11 mouse cellular contexts compared by ENCODE assay signal in genomic region chr3:88230262-88231047, GRCm38 (mm10). TPM values are rescaled to one million over a fixed set of nuclear protein-coding genes. Genes with fewer than 3 reads are reported as not detected.
DNase-seq lines count a peak whose midpoint lies in the region; ATAC-seq and TF ChIP-seq lines count a peak whose summit lies in the region.
"Had no signal": no experiment of that assay in that cellular context is flagged by ENCODE, and none has a peak within 500 bp of the region (broad histone marks: within the 10 kb centered on the region; RNA-seq: fewer than 3 reads in every experiment).

No protein-coding gene starts in this region.

- H3K27me3 ChIP-seq in forebrain, embryonic 13.5 days = no peaks in the 10 kb centered on the region
- no peaks in the 10 kb centered on the region for H3K27me3 ChIP-seq in kidney, postnatal 0 days (ENCODE audit: insufficient read depth, low read length)
- no peaks in the 10 kb centered on the region for H3K27me3 ChIP-seq in neural tube, embryonic 14.5 days (ENCODE audit: control insufficient read depth, insufficient read depth, low read length)

- peak; percentile 1 for ATAC-seq in forebrain, embryonic 13.5 days
- no peak for ATAC-seq in kidney, postnatal 0 days (replicated peaks; ENCODE audit: low FRiP score, low read depth)
- ATAC-seq in neural tube, embryonic 14.5 days (ENCODE audit: low read depth) = peak; percentile 6

- H3K4me3 ChIP-seq in layer of hippocampus, adult 2 months = no peak overlapping the region
- no peak overlapping the region for H3K4me3 ChIP-seq in forebrain, embryonic 13.5 days
- H3K4me3 ChIP-seq in kidney, postnatal 0 days (replicated peaks; ENCODE audit: low read depth, low read length) = no peak overlapping the region
- H3K4me3 ChIP-seq in neural tube, embryonic 14.5 days (ENCODE audit: low read depth, low read length) = no peak overlapping the region

- H3K9me3 ChIP-seq in forebrain, embryonic 13.5 days (replicated peaks) = no peaks in the 10 kb centered on the region
- no peaks in the 10 kb centered on the region for H3K9me3 ChIP-seq in kidney, postnatal 0 days (replicated peaks; ENCODE audit: low read length)
- H3K9me3 ChIP-seq in neural tube, embryonic 14.5 days (ENCODE audit: control insufficient read depth, low read length) = no peaks in the 10 kb centered on the region

- TF ChIP-seq CTCF in layer of hippocampus, adult 2 months (conservative IDR thresholded peaks at IDR 0.05) = no peak
- no peak for TF ChIP-seq CTCF in kidney, postnatal 0 days (IDR thresholded peaks at IDR 0.05; ENCODE audit: low read depth)

- WGBS in forebrain, embryonic 13.5 days = 20% methylated on average over 17 of the region's 17 CpGs
- WGBS in kidney, postnatal 0 days = 12% methylated on average over 17 of the region's 17 CpGs
- 16% methylated on average over 17 of the region's 17 CpGs for WGBS in neural tube, embryonic 14.5 days

- H3K4me2 ChIP-seq in forebrain, embryonic 13.5 days = peak overlapping the region; percentile 33; the same call in 1 of the 2 replicates
- H3K4me2 ChIP-seq in kidney, postnatal 0 days (ENCODE audit: low read length) = no peak overlapping the region
- no peak overlapping the region for H3K4me2 ChIP-seq in neural tube, embryonic 14.5 days (ENCODE audit: low read depth, low read length)
- H3K4me2 ChIP-seq: lung, embryonic 14.5 days had no signal

- H3K9ac ChIP-seq in forebrain, embryonic 13.5 days = peak overlapping the region; percentile 61
- H3K9ac ChIP-seq in kidney, postnatal 0 days (ENCODE audit: low read depth, low read length) = no peak overlapping the region
- peak overlapping the region; percentile 37 for H3K9ac ChIP-seq in neural tube, embryonic 14.5 days (replicated peaks; ENCODE audit: low read depth, low read length)
- H3K9ac ChIP-seq: lung, embryonic 14.5 days had no signal

- H3K4me1 ChIP-seq in forebrain, embryonic 13.5 days = peaks cover 99% of the 10 kb centered on the region
- 0 out of 2 replicates have a peak, but pooled peaks cover 4% of the 10 kb centered on the region for H3K4me1 ChIP-seq in kidney, postnatal 0 days (replicated peaks; ENCODE audit: insufficient read depth, low read length)
- peaks cover 57% of the 10 kb centered on the region for H3K4me1 ChIP-seq in neural tube, embryonic 14.5 days (ENCODE audit: control insufficient read depth, insufficient read depth, low read length)

- no peak for DNase-seq in layer of hippocampus, adult 2 months (ENCODE audit: low spot score in 2 of 2)
- no peak for DNase-seq in layer of hippocampus, postnatal 36 days
- peak; percentile 59 for DNase-seq in kidney, postnatal 0 days (ENCODE audit: low spot score)
- no peak for DNase-seq in B cell, adult 2 months
- no peak for DNase-seq in spleen, postnatal 4 days (ENCODE audit: low spot score in 2 of 2)
- DNase-seq: lung, embryonic 14.5 days; right cerebral cortex, adult 18-20 months had no signal

- peaks cover 55% of the 10 kb centered on the region for H3K36me3 ChIP-seq in forebrain, embryonic 13.5 days (ENCODE audit: poor library complexity, severe bottlenecking)
- H3K36me3 ChIP-seq in kidney, postnatal 0 days (ENCODE audit: insufficient read depth, low read length) = no peaks in the 10 kb centered on the region
- peaks cover 34% of the 10 kb centered on the region for H3K36me3 ChIP-seq in neural tube, embryonic 14.5 days (ENCODE audit: control insufficient read depth, insufficient read depth, low read length)

- H3K27ac ChIP-seq in layer of hippocampus, adult 2 months = peak overlapping the region; percentile 86
- peak overlapping the region; percentile 100 for H3K27ac ChIP-seq in forebrain, embryonic 13.5 days
- H3K27ac ChIP-seq in kidney, postnatal 0 days = no peak overlapping the region
- H3K27ac ChIP-seq in neural tube, embryonic 14.5 days (ENCODE audit: low read depth, low read length) = peak overlapping the region; percentile 89

RNA-seq across cellular contexts. Expression of gene Rhbg, which starts 24.1 kb away (rescaled TPM):
- total RNA-seq in layer of hippocampus, adult 2 months (2021) = not detected
- not detected for total RNA-seq in layer of hippocampus, postnatal 36 days (2021)
- polyA plus RNA-seq in forebrain, embryonic 13.5 days (2015; fragmentation: Nextera tagmentation; extraction: Ambion mirVana) = 0.18 and 0.26 TPM in 2 replicates
- polyA plus RNA-seq in kidney, postnatal 0 days (2015; fragmentation: Nextera tagmentation; extraction: Ambion mirVana) = 23.2 and 24.2 TPM in 2 replicates
- 0.51 and 0.85 TPM in 2 replicates for polyA plus RNA-seq in neural tube, embryonic 14.5 days (2014; fragmentation: Nextera tagmentation; extraction: Ambion mirVana)
- polyA plus RNA-seq: heart, embryonic 14.5 days; lung, embryonic 14.5 days had no signal

RNA-seq across cellular contexts. Expression of gene Gm38392, which starts 56.6 kb away (rescaled TPM):
- total RNA-seq in layer of hippocampus, adult 2 months (2021) = under 1 TPM in 1 of 2 experiments, not detected in 1; 0.59 TPM
- total RNA-seq in layer of hippocampus, postnatal 36 days (2021) = under 1 TPM; 0.47 to 0.76 TPM
- 0.31 TPM in 1 of 2 replicates, not detected in the other for polyA plus RNA-seq in forebrain, embryonic 13.5 days (2015; fragmentation: Nextera tagmentation; extraction: Ambion mirVana)
- polyA plus RNA-seq in kidney, postnatal 0 days (2015; fragmentation: Nextera tagmentation; extraction: Ambion mirVana) = 3.8 and 5.1 TPM in 2 replicates
- polyA plus RNA-seq in neural tube, embryonic 14.5 days (2014; fragmentation: Nextera tagmentation; extraction: Ambion mirVana) = 0.72 TPM in 1 of 2 replicates, not detected in the other
- total RNA-seq: CH12.LX had no signal
- polyA plus RNA-seq: heart, embryonic 14.5 days; lung, embryonic 14.5 days had no signal

Comparison
In these comparisons a context has a peak if more than half of its experiments do, and no peak if none do; other contexts are left out.
1. RNA of gene Rhbg, which starts 24.1 kb away (polyA plus RNA-seq): 23.2 to 24.2 TPM in kidney, postnatal 0 days; 0.51 to 0.85 TPM in neural tube, embryonic 14.5 days and 0.18 to 0.26 TPM in forebrain, embryonic 13.5 days; every median in the first group is over 10 times any median in the second.